Mouse (Mus musculus) CH12.LX (cell line): ENCODE data around the gene Cyfip2. TPM values are rescaled to one million over a fixed set of nuclear protein-coding genes. Genes with fewer than 3 reads are reported as not detected.

Experiments used
- DNase-seq: peaks from one replicate; pipeline ENCODE4 v3.0.0-alpha.2; 2013; ENCODE audit errors: extremely low read depth
- H3K27ac ChIP-seq: 2 replicates; pipeline ENCODE4 v1.5.1; 2012; ENCODE audit warnings: low read depth, mild to moderate bottlenecking, control low read depth, moderate library complexity; ENCODE audit not compliant: insufficient read depth
- H3K27me3 ChIP-seq: replicated peaks from 2 replicates; pipeline ENCODE3; 2012; ENCODE audit warnings: inconsistent platforms
- H3K36me3 ChIP-seq, 2 experiments: replicated peaks in 1 of 2; 2 replicates each; pipeline versions ENCODE3 to v1.6.1; 2012; ENCODE audit warnings: inconsistent platforms in 1 of 2, low read length in 1 of 2, mild to moderate bottlenecking in 1 of 2, mixed read lengths in 1 of 2, moderate library complexity in 1 of 2; ENCODE audit not compliant: control insufficient read depth in 1 of 2, insufficient read depth in 1 of 2
- H3K4me1 ChIP-seq, 2 experiments: 2 replicates each; pipeline ENCODE4 v1.6.1; 2012; ENCODE audit warnings: inconsistent platforms in 1 of 2, moderate library complexity in 1 of 2; ENCODE audit not compliant: insufficient read depth in 2 of 2, control insufficient read depth in 1 of 2
- H3K4me2 ChIP-seq: 2 replicates; pipeline ENCODE4 v1.6.1; 2012; ENCODE audit warnings: low read depth, mild to moderate bottlenecking, control low read depth; ENCODE audit not compliant: poor library complexity, insufficient read depth, severe bottlenecking
- H3K4me3 ChIP-seq, 3 experiments: fragments of 150-350 bp in 1 of 3; sonication (generic) in 1 of 3; replicated peaks in 1 of 3; 2 replicates each; pipeline versions ENCODE3 to v1.5.1; 2011 to 2012; ENCODE audit warnings: low read depth in 2 of 3, low read length in 2 of 3, mild to moderate bottlenecking in 2 of 3, moderate library complexity in 2 of 3, control low read depth in 1 of 3, improper control_type of control experiment in 1 of 3, inconsistent platforms in 1 of 3, mixed read lengths in 1 of 3; ENCODE audit not compliant: poor library complexity in 1 of 3
- H3K79me2 ChIP-seq: replicated peaks from 2 replicates; pipeline ENCODE4 v1.6.1; 2012; ENCODE audit warnings: mild to moderate bottlenecking, moderate library complexity; ENCODE audit not compliant: control insufficient read depth, poor library complexity, insufficient read depth, severe bottlenecking; ENCODE audit errors: extremely low read depth
- H3K9ac ChIP-seq: 2 replicates; pipeline ENCODE4 v1.6.1; 2012; ENCODE audit warnings: low read depth, mild to moderate bottlenecking, control low read depth, moderate library complexity; ENCODE audit not compliant: insufficient read depth
- H3K9me3 ChIP-seq: replicated peaks from 2 replicates; pipeline ENCODE3; 2012; ENCODE audit warnings: low read length, inconsistent platforms, mixed read lengths
- BHLHE40 ChIP-seq: IDR thresholded peaks from 2 replicates; pipeline ENCODE4 v1.6.1; 2011; ENCODE audit warnings: mild to moderate bottlenecking, low read depth, low read length, improper control_type of control experiment
- CHD1 ChIP-seq: IDR thresholded peaks from 2 replicates; pipeline ENCODE4 v1.6.1; 2012; ENCODE audit warnings: low read depth, low read length, improper control_type of control experiment, inconsistent platforms
- CHD2 ChIP-seq: IDR thresholded peaks from 2 replicates; pipeline ENCODE4 v1.6.1; 2011; ENCODE audit warnings: low read length, improper control_type of control experiment
- CTCF ChIP-seq, 2 experiments: IDR thresholded peaks in 1 of 2; conservative IDR thresholded peaks in 1 of 2; 2 replicates each; pipeline ENCODE4 v1.5.1; 2011 to 2012; ENCODE audit warnings: low read depth in 2 of 2, low read length in 2 of 2, improper control_type of control experiment in 1 of 2, inconsistent platforms in 1 of 2, mild to moderate bottlenecking in 1 of 2, moderate library complexity in 1 of 2
- E2F4 ChIP-seq: IDR thresholded peaks from 2 replicates; pipeline ENCODE4 v1.6.1; 2011; ENCODE audit warnings: low read depth, low read length, improper control_type of control experiment; ENCODE audit not compliant: insufficient replicate concordance
- ELF1 ChIP-seq: IDR thresholded peaks from 2 replicates; pipeline ENCODE4 v1.6.1; 2014; ENCODE audit warnings: low read depth, mild to moderate bottlenecking, inconsistent platforms, low read length, improper control_type of control experiment
- ETS1 ChIP-seq: conservative IDR thresholded peaks from 2 replicates; pipeline ENCODE4 v1.6.1; 2012; ENCODE audit warnings: low read depth, mild to moderate bottlenecking, inconsistent platforms, low read length, improper control_type of control experiment, moderate library complexity
- HCFC1 ChIP-seq: IDR thresholded peaks from 2 replicates; pipeline ENCODE4 v1.6.1; 2012; ENCODE audit warnings: low read depth, mild to moderate bottlenecking, inconsistent platforms, low read length, improper control_type of control experiment
- IRF4 ChIP-seq: IDR thresholded peaks from 2 replicates; pipeline ENCODE4 v1.6.1; 2014; ENCODE audit warnings: low read depth, mild to moderate bottlenecking, inconsistent platforms, low read length, improper control_type of control experiment
- KAT2A ChIP-seq: IDR thresholded peaks from 2 replicates; pipeline ENCODE4 v1.6.1; 2012; ENCODE audit warnings: low read length, improper control_type of control experiment, inconsistent platforms; ENCODE audit not compliant: insufficient replicate concordance
- MAFK ChIP-seq: IDR thresholded peaks from 2 replicates; pipeline ENCODE4 v1.6.1; 2011; ENCODE audit warnings: low read length, improper control_type of control experiment; ENCODE audit not compliant: insufficient replicate concordance
- MAX ChIP-seq: IDR thresholded peaks from 2 replicates; pipeline ENCODE4 v1.6.1; 2011; ENCODE audit warnings: low read length, improper control_type of control experiment
- NRF1 ChIP-seq: IDR thresholded peaks from 2 replicates; pipeline ENCODE4 v1.6.1; 2014; ENCODE audit warnings: low read depth, mild to moderate bottlenecking, inconsistent platforms, low read length, improper control_type of control experiment, moderate library complexity
- POLR2A ChIP-seq: IDR thresholded peaks from 2 replicates; pipeline ENCODE4 v1.6.1; 2011; ENCODE audit warnings: low read depth, mild to moderate bottlenecking, improper control_type of control experiment, low read length
- POLR2AphosphoS2 ChIP-seq: IDR thresholded peaks from 2 replicates; pipeline ENCODE4 v1.6.1; 2011; ENCODE audit warnings: low read depth, low read length, improper control_type of control experiment
- SIN3A ChIP-seq: IDR thresholded peaks from 2 replicates; pipeline ENCODE4 v1.6.1; 2012; ENCODE audit warnings: low read length, improper control_type of control experiment, inconsistent platforms
- UBTF ChIP-seq: IDR thresholded peaks from 2 replicates; pipeline ENCODE4 v1.6.1; 2012; ENCODE audit warnings: low read depth, mild to moderate bottlenecking, inconsistent platforms, low read length, improper control_type of control experiment, moderate library complexity
- USF1 ChIP-seq: IDR thresholded peaks from 2 replicates; pipeline ENCODE4 v1.6.1; 2014; ENCODE audit warnings: low read depth, mild to moderate bottlenecking, inconsistent platforms, low read length, improper control_type of control experiment
- USF2 ChIP-seq: conservative IDR thresholded peaks from 2 replicates; pipeline ENCODE4 v1.6.1; 2011; ENCODE audit warnings: low read depth, low read length, improper control_type of control experiment
- ZKSCAN1 ChIP-seq: IDR thresholded peaks from 2 replicates; pipeline ENCODE4 v1.6.1; 2012; ENCODE audit warnings: low read depth, inconsistent platforms, low read length, improper control_type of control experiment, borderline replicate concordance
- ZMIZ1 ChIP-seq: IDR thresholded peaks from 2 replicates; pipeline ENCODE4 v1.6.1; 2012; ENCODE audit warnings: low read depth, mild to moderate bottlenecking, inconsistent platforms, low read length, improper control_type of control experiment
- ZNF384 ChIP-seq: IDR thresholded peaks from 2 replicates; pipeline ENCODE4 v1.6.1; 2012; ENCODE audit warnings: low read depth, low read length, improper control_type of control experiment, inconsistent platforms
- dilution Hi-C: fragments of 300-500 bp; cut with MboI; formaldehyde crosslinking; loops from 2 replicates; pipeline ENCODE4 v1.14.3; 2020; ENCODE audit warnings: low sequenced_read_pairs; ENCODE audit not compliant: extremely low pct_unique_long_range_greater_than_20kb, extremely low pct_ligation_motif_present
- in situ Hi-C: fragments of 300-500 bp; cut with MboI; formaldehyde crosslinking; loops from 3 replicates; pipeline ENCODE4 v1.14.3; 2019; ENCODE audit warnings: low sequenced_read_pairs, low pct_ligation_motif_present, low pct_unique_long_range_greater_than_20kb, mixed read lengths
- polyA plus RNA-seq: library from polyadenylated mRNA; unstranded; fragments of >175 nt; gene quantifications from 2 replicates; pipeline ENCODE4 v1.2.1, GENCODE M21; 2012; ENCODE audit warnings: low read depth; ENCODE audit not compliant: insufficient read length
- total RNA-seq, 2 experiments: library from RNA; depleted of rRNA; stranded (reverse); fragments of 300-350 nt in 1 of 2; fragments of >200 nt in 1 of 2; gene quantifications; 2 replicates each; pipeline ENCODE4 v1.2.3; 2012 to 2014

The Cyfip2 gene
- total and polyA plus RNA-seq, 3 experiments = 40.7 to 194 (median 97.6) TPM

DNA sequence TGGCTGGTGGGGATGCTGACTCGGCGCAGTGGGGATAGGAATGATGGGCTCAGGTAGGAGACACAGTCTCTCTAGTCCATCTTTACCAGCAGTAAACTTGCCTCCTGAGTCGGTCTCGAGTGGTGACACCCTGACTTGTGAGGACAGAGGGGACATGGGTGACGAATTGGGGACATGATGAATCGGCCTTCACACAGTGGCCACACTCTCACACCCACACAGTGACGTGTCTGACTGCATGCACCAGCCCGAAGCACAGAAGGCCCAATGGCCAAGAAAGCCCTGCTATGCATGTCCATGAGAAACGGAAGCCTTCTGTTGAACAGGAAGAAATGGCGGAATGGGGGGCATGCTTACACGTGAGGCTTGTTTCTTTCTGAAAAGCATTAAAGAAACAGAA is 49.4 kb downstream of the Cyfip2 start:
- H3K9me3 ChIP-seq = no peaks in the 10 kb centered on the region
- H3K27me3 ChIP-seq = no peaks in the 10 kb centered on the region
- no peak overlapping the region for H3K4me3 ChIP-seq
- no peak overlapping the region for H3K9ac ChIP-seq
- no peak overlapping the region for H3K27ac ChIP-seq
- in situ Hi-C loops (no loop called here), dilution Hi-C loops (no loop called here)
- no peak overlapping the region for H3K4me2 ChIP-seq
- H3K4me1 ChIP-seq = peaks cover 8 to 46% of the 10 kb centered on the region in 2 experiments
- peaks cover 84 to 97% of the 10 kb centered on the region in 2 experiments for H3K36me3 ChIP-seq
- DNase-seq = no peak
- TF ChIP-seq CHD2 (no peak), ELF1 (no peak), CTCF (conservative IDR thresholded peaks at IDR 0.05 in 1 of 2, IDR thresholded peaks at IDR 0.05 in 1 of 2; ENCODE audit: low read depth in 2 of 2, low read length in 2 of 2) (no peak), HCFC1 (no peak), ZMIZ1 (no peak), USF1 (no peak)
- H3K79me2 ChIP-seq = no peaks in the 10 kb centered on the region; the same call in none of the 2 replicates

GRCm38 (mm10) chr11:46262854-46263253 is 49.8 kb downstream of the Cyfip2 start:
- H3K4me2 ChIP-seq = no peak overlapping the region
- no peak overlapping the region for H3K9ac ChIP-seq
- in situ Hi-C loops (no loop called here), dilution Hi-C loops (no loop called here)
- peaks cover 8 to 41% of the 10 kb centered on the region in 2 experiments for H3K4me1 ChIP-seq
- H3K27me3 ChIP-seq = no peaks in the 10 kb centered on the region
- DNase-seq = no peak
- no peak overlapping the region for H3K4me3 ChIP-seq
- peaks cover 83 to 97% of the 10 kb centered on the region in 2 experiments for H3K36me3 ChIP-seq
- TF ChIP-seq UBTF (no peak), POLR2A (no peak), BHLHE40 (no peak), IRF4 (no peak), KAT2A (no peak), E2F4 (no peak), POLR2AphosphoS2 (no peak), HCFC1 (no peak), CHD2 (no peak)
- H3K9me3 ChIP-seq = no peaks in the 10 kb centered on the region
- no peak overlapping the region for H3K27ac ChIP-seq
- H3K79me2 ChIP-seq = no peaks in the 10 kb centered on the region; the same call in none of the 2 replicates

GRCm38 (mm10) chr11:46258749-46259148 is 53.9 kb downstream of the Cyfip2 start:
- dilution Hi-C loops = no loop called here
- DNase-seq = no peak
- no peak overlapping the region for H3K27ac ChIP-seq
- no peaks in the 10 kb centered on the region for H3K79me2 ChIP-seq
- TF ChIP-seq HCFC1 (no peak), NRF1 (no peak), ZNF384 (no peak), ETS1 (no peak), POLR2A (no peak), USF2 (no peak), MAFK (no peak), ZKSCAN1 (no peak), SIN3A (no peak), ELF1 (no peak), MAX (no peak), CHD1 (no peak)
- H3K9me3 ChIP-seq = no peaks in the 10 kb centered on the region
- no peaks in the 10 kb centered on the region for H3K27me3 ChIP-seq
- H3K36me3 ChIP-seq = peaks cover 92 to 99% of the 10 kb centered on the region in 2 experiments
- in situ Hi-C loops = no loop called here
- H3K4me1 ChIP-seq = peaks cover 0 to under 1% of the 10 kb centered on the region in 2 experiments; a peak in 1 of 4 replicates
- H3K4me3 ChIP-seq = no peak overlapping the region
- no peak overlapping the region for H3K4me2 ChIP-seq
- no peak overlapping the region for H3K9ac ChIP-seq
